Mouse (Mus musculus): ENCODE measurements around the gene Ccdc74a. TPM values are rescaled to one million over a fixed set of nuclear protein-coding genes. Genes with fewer than 3 reads are reported as not detected.
A peak's percentile ranks its signal among the peaks of the same experiment; 100 is the strongest.

The Ccdc74a gene
- polyA plus RNA-seq, 1 experiment from 2014 or later: 4.8 TPM

- Histone ChIP-seq H3K9ac (ENCODE audit: low read length) (no peak overlapping the region), H3K27ac (ENCODE audit: low read depth, low read length) (no peak overlapping the region), H3K4me2 (ENCODE audit: low read length) (no peak overlapping the region), H3K4me3 (ENCODE audit: low read depth, low read length) (no peak overlapping the region), H3K27me3 (replicated peaks; ENCODE audit: control insufficient read depth, insufficient read depth, low read length) (no peaks in the 10 kb centered on the region), H3K4me1 (ENCODE audit: control insufficient read depth, insufficient read depth, low read length) (no peaks in the 10 kb centered on the region), H3K9me3 (replicated peaks; ENCODE audit: control insufficient read depth, low read length) (no peaks in the 10 kb centered on the region), H3K36me3 (ENCODE audit: control insufficient read depth, insufficient read depth, low read length) (peaks cover 74% of the 10 kb centered on the region)
- DNase-seq (ENCODE audit: low spot score) (no peak), ATAC-seq (no peak)
- WGBS: 92% methylated on average over 9 of the region's 9 CpGs
These were observed 8.1 kb upstream of the Ccdc74a start for GRCm38 (mm10) chr16:17638036-17638628.

DNA sequence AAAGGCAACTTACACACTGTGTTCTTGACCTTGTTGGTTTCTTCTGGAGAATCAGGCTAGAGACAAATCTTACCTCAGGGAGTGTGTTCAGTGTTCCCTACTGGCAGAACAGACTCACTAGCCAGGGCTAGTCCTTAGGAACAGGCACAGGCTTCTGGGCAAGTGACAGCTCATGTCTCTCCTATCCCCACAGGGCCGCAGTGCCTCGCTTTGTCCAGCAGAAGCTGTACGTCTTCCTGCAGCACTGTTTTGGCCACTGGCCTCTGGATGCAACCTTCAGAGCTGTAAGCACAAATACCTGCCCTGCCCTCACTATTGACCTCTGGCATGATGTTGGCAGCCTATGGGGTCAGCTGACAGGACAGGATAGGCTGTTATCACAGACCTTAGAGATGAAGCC, 7.2 kb upstream of the Ccdc74a start:
- Histone ChIP-seq H3K4me2 (ENCODE audit: low read length) (no peak overlapping the region), H3K4me3 (ENCODE audit: low read depth, low read length) (no peak overlapping the region), H3K27ac (ENCODE audit: low read depth, low read length) (no peak overlapping the region), H3K4me1 (ENCODE audit: control insufficient read depth, insufficient read depth, low read length) (no peaks in the 10 kb centered on the region), H3K9ac (ENCODE audit: low read length) (no peak overlapping the region), H3K27me3 (replicated peaks; ENCODE audit: control insufficient read depth, insufficient read depth, low read length) (no peaks in the 10 kb centered on the region), H3K36me3 (ENCODE audit: control insufficient read depth, insufficient read depth, low read length) (peaks cover 79% of the 10 kb centered on the region), H3K9me3 (replicated peaks; ENCODE audit: control insufficient read depth, low read length) (no peaks in the 10 kb centered on the region)
- DNase-seq (ENCODE audit: low spot score) (no peak), ATAC-seq (no peak)
- 92% methylated on average over 3 of the region's 3 CpGs for WGBS

DNA sequence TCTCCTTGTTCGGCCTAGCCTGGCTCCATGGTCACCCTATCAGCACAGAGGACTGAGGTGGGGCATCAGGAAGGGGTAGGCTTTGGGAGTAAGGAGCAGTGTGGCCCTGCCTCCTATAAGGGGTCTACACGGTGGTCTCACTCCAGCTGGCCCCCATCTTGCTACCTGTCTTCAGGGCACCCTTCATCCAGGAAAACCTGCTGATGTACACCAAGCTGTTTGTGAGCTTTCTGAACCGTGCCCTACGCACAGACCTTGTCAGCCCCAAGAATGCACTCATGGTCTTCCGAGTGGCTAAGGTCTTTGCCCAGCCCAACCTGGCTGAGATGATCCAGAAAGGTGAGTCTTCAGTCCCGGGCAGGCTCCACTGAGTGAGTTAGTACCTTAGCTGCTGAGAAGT, 6.3 kb upstream of the Ccdc74a start:
- Histone ChIP-seq H3K4me1 (ENCODE audit: control insufficient read depth, insufficient read depth, low read length) (no peaks in the 10 kb centered on the region), H3K4me2 (ENCODE audit: low read length) (no peak overlapping the region), H3K27ac (ENCODE audit: low read depth, low read length) (no peak overlapping the region), H3K4me3 (ENCODE audit: low read depth, low read length) (no peak overlapping the region), H3K36me3 (ENCODE audit: control insufficient read depth, insufficient read depth, low read length) (peaks cover 76% of the 10 kb centered on the region), H3K9me3 (replicated peaks; ENCODE audit: control insufficient read depth, low read length) (no peaks in the 10 kb centered on the region), H3K27me3 (replicated peaks; ENCODE audit: control insufficient read depth, insufficient read depth, low read length) (no peaks in the 10 kb centered on the region), H3K9ac (ENCODE audit: low read length) (no peak overlapping the region)
- no peak for ATAC-seq
- DNase-seq (ENCODE audit: low spot score): no peak
- WGBS: 98% methylated on average over 6 of the region's 6 CpGs

GRCm38 (mm10) chr16:17640706-17641105, 5.6 kb upstream of the Ccdc74a start:
- no peak overlapping the region for H3K4me3 ChIP-seq (ENCODE audit: low read depth, low read length)
- H3K4me1 ChIP-seq (ENCODE audit: control insufficient read depth, insufficient read depth, low read length): no peaks in the 10 kb centered on the region
- 94% methylated on average over 9 of the region's 9 CpGs for whole genome bisulfite sequencing
- no peaks in the 10 kb centered on the region for H3K27me3 ChIP-seq (replicated peaks; ENCODE audit: control insufficient read depth, insufficient read depth, low read length)
- no peak overlapping the region for H3K27ac ChIP-seq (ENCODE audit: low read depth, low read length)
- peaks cover 73% of the 10 kb centered on the region for H3K36me3 ChIP-seq (ENCODE audit: control insufficient read depth, insufficient read depth, low read length)
- no peak overlapping the region for H3K9ac ChIP-seq (ENCODE audit: low read length)
- H3K4me2 ChIP-seq (ENCODE audit: low read length): no peak overlapping the region
- ATAC-seq (no peak), DNase-seq (ENCODE audit: low spot score) (no peak)
- H3K9me3 ChIP-seq (replicated peaks; ENCODE audit: control insufficient read depth, low read length): no peaks in the 10 kb centered on the region

DNA sequence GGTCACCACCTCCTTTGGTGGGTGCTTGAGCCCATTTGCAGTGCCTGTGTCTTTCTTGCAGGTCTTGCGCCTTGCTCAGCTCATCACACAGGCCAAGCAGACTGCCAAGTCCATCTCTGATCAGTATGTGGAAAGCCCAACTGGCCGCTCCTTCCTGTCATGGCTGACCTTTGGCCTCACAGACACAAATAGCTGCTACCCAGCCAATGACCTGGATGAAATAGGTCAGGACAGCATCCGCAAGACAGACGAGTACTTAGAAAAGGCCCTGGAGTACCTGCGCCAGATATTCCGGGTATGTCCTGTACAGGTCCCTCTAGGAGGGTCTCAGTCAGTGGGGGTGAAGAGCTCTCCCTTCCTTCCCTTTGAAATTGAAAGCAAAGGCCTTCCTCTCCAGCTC, 5.0 kb upstream of the Ccdc74a start:
- Histone ChIP-seq H3K4me3 (ENCODE audit: low read depth, low read length) (no peak overlapping the region), H3K9ac (ENCODE audit: low read length) (no peak overlapping the region), H3K4me2 (ENCODE audit: low read length) (no peak overlapping the region), H3K9me3 (replicated peaks; ENCODE audit: control insufficient read depth, low read length) (no peaks in the 10 kb centered on the region), H3K36me3 (ENCODE audit: control insufficient read depth, insufficient read depth, low read length) (peaks cover 68% of the 10 kb centered on the region), H3K4me1 (ENCODE audit: control insufficient read depth, insufficient read depth, low read length) (0 out of 2 replicates have a peak, but pooled peaks cover 2% of the 10 kb centered on the region), H3K27me3 (replicated peaks; ENCODE audit: control insufficient read depth, insufficient read depth, low read length) (no peaks in the 10 kb centered on the region), H3K27ac (ENCODE audit: low read depth, low read length) (no peak overlapping the region)
- WGBS: 95% methylated on average over 6 of the region's 6 CpGs
- no peak for DNase-seq (ENCODE audit: low spot score)
- no peak for ATAC-seq

DNA sequence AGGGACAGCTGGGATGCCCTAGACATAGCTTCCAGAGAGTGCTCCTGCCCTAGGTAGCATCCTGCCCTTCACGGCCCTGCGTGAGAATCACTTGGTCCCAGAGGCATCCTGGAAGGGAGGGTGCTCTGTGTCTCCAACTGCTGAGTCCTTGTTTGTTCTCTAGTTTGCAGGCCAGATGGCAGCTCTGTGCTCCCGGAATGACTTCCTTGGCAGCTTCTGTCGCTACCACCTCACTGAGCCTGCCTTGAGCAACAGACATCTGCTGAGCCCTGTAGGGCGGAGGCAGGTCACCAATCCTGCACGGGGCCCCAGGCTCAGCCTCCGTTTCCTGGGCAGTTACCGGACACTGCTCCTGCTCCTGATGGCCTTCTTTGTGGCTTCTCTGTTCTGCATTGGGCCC, 4.0 kb upstream of the Ccdc74a start:
- Histone ChIP-seq H3K27me3 (replicated peaks; ENCODE audit: control insufficient read depth, insufficient read depth, low read length) (no peaks in the 10 kb centered on the region), H3K36me3 (ENCODE audit: control insufficient read depth, insufficient read depth, low read length) (peaks cover 61% of the 10 kb centered on the region), H3K4me1 (ENCODE audit: control insufficient read depth, insufficient read depth, low read length) (peaks cover 6% of the 10 kb centered on the region; the same call in 1 of the 2 replicates), H3K4me3 (ENCODE audit: low read depth, low read length) (no peak overlapping the region), H3K27ac (ENCODE audit: low read depth, low read length) (no peak overlapping the region), H3K9ac (ENCODE audit: low read length) (no peak overlapping the region; the same call in 1 of the 2 replicates), H3K4me2 (ENCODE audit: low read length) (no peak overlapping the region), H3K9me3 (replicated peaks; ENCODE audit: control insufficient read depth, low read length) (no peaks in the 10 kb centered on the region)
- no peak for DNase-seq (ENCODE audit: low spot score)
- WGBS: 85% methylated on average over 8 of the region's 8 CpGs
- no peak for ATAC-seq

- WGBS: 93% methylated on average over 4 of the region's 4 CpGs
- Histone ChIP-seq H3K9ac (ENCODE audit: low read length) (no peak overlapping the region), H3K36me3 (ENCODE audit: control insufficient read depth, insufficient read depth, low read length) (peaks cover 56% of the 10 kb centered on the region), H3K27me3 (replicated peaks; ENCODE audit: control insufficient read depth, insufficient read depth, low read length) (no peaks in the 10 kb centered on the region), H3K9me3 (replicated peaks; ENCODE audit: control insufficient read depth, low read length) (no peaks in the 10 kb centered on the region), H3K4me1 (ENCODE audit: control insufficient read depth, insufficient read depth, low read length) (peaks cover 6% of the 10 kb centered on the region; the same call in 1 of the 2 replicates), H3K4me2 (ENCODE audit: low read length) (no peak overlapping the region), H3K27ac (ENCODE audit: low read depth, low read length) (no peak overlapping the region), H3K4me3 (ENCODE audit: low read depth, low read length) (no peak overlapping the region)
- no peak for ATAC-seq
- no peak for DNase-seq (ENCODE audit: low spot score)
These were observed 2.8 kb upstream of the Ccdc74a start for GRCm38 (mm10) chr16:17643437-17643990.

GRCm38 (mm10) chr16:17647156-17647555, 886 bp downstream of the Ccdc74a start:
- Histone ChIP-seq H3K36me3 (ENCODE audit: control insufficient read depth, insufficient read depth, low read length) (peaks cover 55% of the 10 kb centered on the region), H3K4me1 (ENCODE audit: control insufficient read depth, insufficient read depth, low read length) (peaks cover 6% of the 10 kb centered on the region; the same call in 1 of the 2 replicates), H3K27me3 (replicated peaks; ENCODE audit: control insufficient read depth, insufficient read depth, low read length) (no peaks in the 10 kb centered on the region), H3K4me3 (ENCODE audit: low read depth, low read length) (peak overlapping the region; percentile 54; the same call in 1 of the 2 replicates), H3K9me3 (replicated peaks; ENCODE audit: control insufficient read depth, low read length) (no peaks in the 10 kb centered on the region), H3K27ac (ENCODE audit: low read depth, low read length) (no peak overlapping the region), H3K9ac (ENCODE audit: low read length) (peak overlapping the region; percentile 69), H3K4me2 (ENCODE audit: low read length) (peak overlapping the region; percentile 90)
- WGBS: 53% methylated on average over 1 of the region's 1 CpGs
- ATAC-seq: peak; percentile 5; the same call in 1 of the 2 replicates
- no peak for DNase-seq (ENCODE audit: low spot score)

- Histone ChIP-seq H3K9me3 (replicated peaks; ENCODE audit: control insufficient read depth, low read length) (no peaks in the 10 kb centered on the region), H3K27me3 (replicated peaks; ENCODE audit: control insufficient read depth, insufficient read depth, low read length) (no peaks in the 10 kb centered on the region), H3K4me2 (ENCODE audit: low read length) (no peak overlapping the region), H3K4me1 (ENCODE audit: control insufficient read depth, insufficient read depth, low read length) (peaks cover 6% of the 10 kb centered on the region; the same call in 1 of the 2 replicates), H3K27ac (ENCODE audit: low read depth, low read length) (no peak overlapping the region), H3K9ac (ENCODE audit: low read length) (no peak overlapping the region), H3K4me3 (ENCODE audit: low read depth, low read length) (no peak overlapping the region), H3K36me3 (ENCODE audit: control insufficient read depth, insufficient read depth, low read length) (peaks cover 55% of the 10 kb centered on the region)
- no peak for ATAC-seq
- DNase-seq (ENCODE audit: low spot score): no peak
- WGBS: 81% methylated on average over 10 of the region's 10 CpGs
These were observed 1.5 kb downstream of the Ccdc74a start for GRCm38 (mm10) chr16:17647566-17648340.

Data from forebrain, embryonic 14.5 days (tissue).